Mouse (Mus musculus) brain, embryonic 14.5 days (tissue): ENCODE measurements around the gene Atp1b2.

ENCODE experiments used
- CTCF ChIP-seq: fragments of 200-500 bp; IDR thresholded peaks from 2 replicates; pipeline ENCODE4 v1.5.1; 2012; ENCODE audit warnings: inconsistent platforms, mild to moderate bottlenecking, moderate library complexity, borderline replicate concordance; ENCODE audit not compliant: insufficient read depth, insufficient read length; ENCODE audit errors: extremely low read depth
- POLR2A ChIP-seq: fragments of 200-500 bp; IDR thresholded peaks from 2 replicates; pipeline ENCODE4 v1.6.1; 2012; ENCODE audit warnings: mild to moderate bottlenecking, inconsistent platforms, borderline replicate concordance; ENCODE audit not compliant: poor library complexity, insufficient read depth, insufficient read length, severe bottlenecking; ENCODE audit errors: extremely low read depth

DNA sequence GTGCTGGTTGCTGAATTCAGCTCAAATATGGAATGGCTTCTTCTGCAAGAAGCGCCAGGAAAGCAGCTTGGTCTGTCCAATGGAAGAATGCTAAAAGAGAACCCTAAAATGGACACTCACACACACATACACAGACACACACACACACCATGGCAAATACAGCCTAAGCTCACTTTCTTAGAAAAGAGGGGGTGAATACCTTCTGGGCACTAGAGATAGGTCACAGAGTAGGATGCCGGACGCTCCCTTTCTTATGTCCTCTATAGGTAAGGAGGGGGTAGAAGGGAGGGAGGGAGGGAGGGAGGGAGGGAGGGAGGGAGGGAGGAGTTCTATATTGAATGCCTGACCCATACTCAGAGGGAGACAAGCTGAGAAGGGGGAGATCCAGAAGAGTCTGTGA, 2.8 kb upstream of the Atp1b2 start:
- TF ChIP-seq CTCF (no peak), POLR2A (no peak)
